Mouse (Mus musculus) kidney, adult 2 months (tissue): ENCODE measurements around the gene Gm11555.

Experiments used
- CTCF ChIP-seq: fragments of 200-500 bp; conservative IDR thresholded peaks from 2 replicates; pipeline ENCODE4 v1.5.1; 2011; ENCODE audit warnings: low read depth, mild to moderate bottlenecking, control low read depth, low read length, moderate library complexity, mixed read lengths; ENCODE audit not compliant: insufficient read depth, insufficient read length
- POLR2A ChIP-seq: fragments of 200-500 bp; IDR thresholded peaks from one replicate; pipeline ENCODE4 v1.6.1; 2011; ENCODE audit warnings: low read depth, low read length, control low read depth

DNA sequence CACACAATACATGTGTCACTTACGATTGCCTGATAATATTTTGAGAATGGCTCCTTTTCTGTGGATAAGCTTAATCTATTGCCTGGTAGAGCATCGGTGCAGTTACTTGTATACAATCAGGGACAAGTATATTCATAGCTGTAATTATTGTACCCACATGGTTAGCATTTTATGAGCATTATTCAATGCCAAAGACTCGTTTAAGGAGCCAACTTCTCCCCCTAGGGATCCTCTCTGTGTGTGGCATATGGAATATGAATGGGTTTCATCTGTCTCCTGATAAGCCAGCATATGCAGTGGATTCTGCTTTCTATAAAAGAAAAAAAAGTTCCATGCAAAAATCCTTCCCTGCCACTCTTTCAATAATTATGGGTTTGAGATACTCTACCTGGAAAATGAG, 5.7 kb downstream of the Gm11555 start:
- TF ChIP-seq CTCF = no peak
- TF ChIP-seq POLR2A = no peak
